Mouse (Mus musculus) heart, embryonic 12.5 days (tissue): ENCODE results near the gene Lbh. TPM values are rescaled to one million over a fixed set of nuclear protein-coding genes. Genes with fewer than 3 reads are reported as not detected.

Experiments
- ATAC-seq: fragments of 200-750 bp; cut with Nextera tagmentation; 2 replicates; pipeline ENCODE4 v1.8.0; 2017; ENCODE audit warnings: moderate TSS enrichment, moderate library complexity; ENCODE audit not compliant: insufficient number of reproducible peaks, low FRiP score
- H3K27ac ChIP-seq: fragments of 300-500 bp; sonication (generic); 2 replicates; pipeline ENCODE4 v1.5.1; 2016; ENCODE audit warnings: mild to moderate bottlenecking, moderate library complexity; ENCODE audit not compliant: poor library complexity, severe bottlenecking
- H3K27me3 ChIP-seq: fragments of 300-500 bp; sonication (generic); replicated peaks from 2 replicates; pipeline ENCODE4 v1.6.1; 2016; ENCODE audit warnings: mild to moderate bottlenecking, moderate library complexity
- H3K36me3 ChIP-seq: fragments of 300-500 bp; sonication (generic); 2 replicates; pipeline ENCODE4 v1.6.1; 2016; ENCODE audit warnings: mild to moderate bottlenecking, moderate library complexity
- H3K4me1 ChIP-seq: fragments of 300-500 bp; sonication (generic); replicated peaks from 2 replicates; pipeline ENCODE4 v1.6.1; 2016; ENCODE audit warnings: mild to moderate bottlenecking
- H3K4me2 ChIP-seq: fragments of 300-500 bp; sonication (generic); 2 replicates; pipeline ENCODE4 v1.6.1; 2016; ENCODE audit warnings: mild to moderate bottlenecking, moderate library complexity
- H3K4me3 ChIP-seq: fragments of 300-500 bp; sonication (generic); 2 replicates; pipeline ENCODE4 v1.5.1; 2016; ENCODE audit warnings: mild to moderate bottlenecking
- H3K9ac ChIP-seq: fragments of 300-500 bp; sonication (generic); 2 replicates; pipeline ENCODE4 v1.6.1; 2016; ENCODE audit warnings: mild to moderate bottlenecking, moderate library complexity
- H3K9me3 ChIP-seq: fragments of 300-500 bp; sonication (generic); replicated peaks from 2 replicates; pipeline ENCODE4 v1.6.1; 2016; ENCODE audit warnings: mild to moderate bottlenecking, moderate library complexity
- WGBS: fragments of 180-500 bp; shearing (Covaris S2); methylation state at CpG from one replicate; pipeline ENCODE4 v1.1.7; 2016; 5-methylcytosine and 5-hydroxymethylcytosine counted together
- polyA plus RNA-seq: library from polyadenylated mRNA; unstranded; fragments of >200 nt; fragmentation: Nextera tagmentation; extraction: Ambion mirVana; gene quantifications from 2 replicates; pipeline ENCODE4 v1.2.1, GENCODE M21; 2016

Lbh gene
- polyA plus RNA-seq, 1 experiment from 2014 or later = 22.6 TPM

- Histone ChIP-seq H3K9me3 (no peaks in the 10 kb centered on the region), H3K36me3 (peaks cover 85% of the 10 kb centered on the region), H3K9ac (peak overlapping the region; percentile 59), H3K4me1 (peaks cover 78% of the 10 kb centered on the region), H3K4me2 (peak overlapping the region; percentile 32), H3K4me3 (no peak overlapping the region), H3K27ac (peak overlapping the region; percentile 61; the same call in 1 of the 2 replicates), H3K27me3 (no peaks in the 10 kb centered on the region)
- no peak for ATAC-seq
- 70% methylated on average over 6 of the region's 6 CpGs for WGBS
Measured at GRCm38 (mm10) chr17:72925111-72925510, 7.0 kb downstream of the Lbh start.

GRCm38 (mm10) chr17:72925804-72926617 lies 7.9 kb downstream of the Lbh start:
- no peak for ATAC-seq
- WGBS = 48% methylated on average over 12 of the region's 12 CpGs
- Histone ChIP-seq H3K4me2 (peak overlapping the region; percentile 32), H3K4me1 (peaks cover 75% of the 10 kb centered on the region), H3K9ac (peak overlapping the region; percentile 59; the same call in 1 of the 2 replicates), H3K9me3 (no peaks in the 10 kb centered on the region), H3K27me3 (no peaks in the 10 kb centered on the region), H3K27ac (peak overlapping the region; percentile 61), H3K4me3 (0 out of 2 replicates have a peak overlapping the region, but pooled peaks have one; percentile 0), H3K36me3 (peaks cover 90% of the 10 kb centered on the region)

- peaks cover 84% of the 10 kb centered on the region for H3K36me3 ChIP-seq
- no peak overlapping the region for H3K4me3 ChIP-seq
- peaks cover 65% of the 10 kb centered on the region for H3K4me1 ChIP-seq
- H3K27ac ChIP-seq = peak overlapping the region; percentile 61; the same call in 1 of the 2 replicates
- H3K4me2 ChIP-seq = no peak overlapping the region
- H3K9ac ChIP-seq = no peak overlapping the region
- H3K27me3 ChIP-seq = no peaks in the 10 kb centered on the region
- H3K9me3 ChIP-seq = no peaks in the 10 kb centered on the region
- no peak for ATAC-seq
- WGBS = 75% methylated on average over 8 of the region's 8 CpGs
Measured at GRCm38 (mm10) chr17:72926994-72927393, 8.9 kb downstream of the Lbh start.

GRCm38 (mm10) chr17:72933116-72933515 lies 15.0 kb downstream of the Lbh start:
- ATAC-seq = no peak
- no peak overlapping the region; the same call in 1 of the 2 replicates for H3K9ac ChIP-seq
- H3K27ac ChIP-seq = peak overlapping the region; percentile 74
- peaks cover 79% of the 10 kb centered on the region for H3K36me3 ChIP-seq
- no peak overlapping the region for H3K4me3 ChIP-seq
- H3K4me2 ChIP-seq = peak overlapping the region; percentile 8; the same call in 1 of the 2 replicates
- H3K9me3 ChIP-seq = no peaks in the 10 kb centered on the region
- H3K27me3 ChIP-seq = no peaks in the 10 kb centered on the region
- WGBS = 62% methylated on average over 4 of the region's 4 CpGs
- peaks cover 68% of the 10 kb centered on the region for H3K4me1 ChIP-seq

- 0 out of 2 replicates have a peak overlapping the region, but pooled peaks have one; percentile 8 for H3K4me2 ChIP-seq
- H3K36me3 ChIP-seq = peaks cover 79% of the 10 kb centered on the region
- peaks cover 68% of the 10 kb centered on the region for H3K4me1 ChIP-seq
Measured at GRCm38 (mm10) chr17:72934146-72934545, 16.0 kb downstream of the Lbh start.

GRCm38 (mm10) chr17:72934653-72935052 lies 16.5 kb downstream of the Lbh start:
- 36% methylated on average over 3 of the region's 3 CpGs for WGBS
- H3K9me3 ChIP-seq = no peaks in the 10 kb centered on the region
- peaks cover 80% of the 10 kb centered on the region for H3K36me3 ChIP-seq
- no peak overlapping the region for H3K4me3 ChIP-seq
- no peaks in the 10 kb centered on the region for H3K27me3 ChIP-seq
- peaks cover 69% of the 10 kb centered on the region for H3K4me1 ChIP-seq
- ATAC-seq = no peak
- H3K9ac ChIP-seq = peak overlapping the region; percentile 51
- 0 out of 2 replicates have a peak overlapping the region, but pooled peaks have one; percentile 8 for H3K4me2 ChIP-seq
- H3K27ac ChIP-seq = peak overlapping the region; percentile 74

More at GRCm38 (mm10) chr17:72934146-72934545, 16.0 kb downstream of the Lbh start:
- Histone ChIP-seq H3K27ac (peak overlapping the region; percentile 74), H3K27me3 (no peaks in the 10 kb centered on the region), H3K9ac (peak overlapping the region; percentile 51), H3K9me3 (no peaks in the 10 kb centered on the region), H3K4me3 (no peak overlapping the region)
- 44% methylated on average over 2 of the region's 2 CpGs for WGBS
- no peak for ATAC-seq

- WGBS = 33% methylated on average over 7 of the region's 7 CpGs
- Histone ChIP-seq H3K27ac (peak overlapping the region; percentile 74), H3K4me1 (peaks cover 81% of the 10 kb centered on the region)
Measured at GRCm38 (mm10) chr17:72935921-72936320, 17.8 kb downstream of the Lbh start.

GRCm38 (mm10) chr17:72936336-72936735 lies 18.2 kb downstream of the Lbh start:
- Histone ChIP-seq H3K36me3 (peaks cover 88% of the 10 kb centered on the region), H3K9me3 (no peaks in the 10 kb centered on the region), H3K9ac (no peak overlapping the region), H3K27me3 (no peaks in the 10 kb centered on the region), H3K4me1 (peaks cover 85% of the 10 kb centered on the region), H3K4me2 (no peak overlapping the region), H3K27ac (peak overlapping the region; percentile 88), H3K4me3 (no peak overlapping the region)
- 71% methylated on average over 3 of the region's 3 CpGs for WGBS
- no peak for ATAC-seq

More at GRCm38 (mm10) chr17:72935921-72936320, 17.8 kb downstream of the Lbh start:
- ATAC-seq = no peak
- H3K36me3 ChIP-seq = peaks cover 85% of the 10 kb centered on the region
- H3K9ac ChIP-seq = 0 out of 2 replicates have a peak overlapping the region, but pooled peaks have one; percentile 39
- 0 out of 2 replicates have a peak overlapping the region, but pooled peaks have one; percentile 6 for H3K4me2 ChIP-seq
- H3K27me3 ChIP-seq = no peaks in the 10 kb centered on the region
- no peaks in the 10 kb centered on the region for H3K9me3 ChIP-seq
- H3K4me3 ChIP-seq = no peak overlapping the region

GRCm38 (mm10) chr17:72937204-72937603 lies 19.1 kb downstream of the Lbh start:
- no peak for ATAC-seq
- Histone ChIP-seq H3K4me2 (peak overlapping the region; percentile 20), H3K9ac (peak overlapping the region; percentile 0; the same call in 1 of the 2 replicates), H3K4me3 (no peak overlapping the region), H3K4me1 (peaks cover 87% of the 10 kb centered on the region), H3K27me3 (no peaks in the 10 kb centered on the region), H3K36me3 (peaks cover 91% of the 10 kb centered on the region), H3K9me3 (no peaks in the 10 kb centered on the region), H3K27ac (peak overlapping the region; percentile 88)
- 54% methylated on average over 9 of the region's 9 CpGs for WGBS

GRCm38 (mm10) chr17:72938026-72938795 lies 20.1 kb downstream of the Lbh start:
- 71% methylated on average over 11 of the region's 11 CpGs for WGBS
- Histone ChIP-seq H3K27ac (peak overlapping the region; percentile 88), H3K9me3 (no peaks in the 10 kb centered on the region), H3K36me3 (peaks cover 90% of the 10 kb centered on the region), H3K4me1 (peaks cover 77% of the 10 kb centered on the region), H3K4me2 (peak overlapping the region; percentile 20; the same call in 1 of the 2 replicates), H3K27me3 (no peaks in the 10 kb centered on the region), H3K4me3 (no peak overlapping the region), H3K9ac (peak overlapping the region; percentile 36; the same call in 1 of the 2 replicates)
- no peak for ATAC-seq
